Mouse (Mus musculus) liver, postnatal 0 days (tissue): ENCODE results near the gene Ptpn12. TPM values are rescaled to one million over a fixed set of nuclear protein-coding genes. Genes with fewer than 3 reads are reported as not detected.

Experiments used
- ATAC-seq: fragments of 200-750 bp; cut with Nextera tagmentation; 2 replicates; pipeline ENCODE4 v1.8.0; 2017; ENCODE audit warnings: mild to moderate bottlenecking, moderate library complexity
- DNase-seq: peaks from one replicate; pipeline ENCODE4 v3.0.0-alpha.2; 2016
- H3K27ac ChIP-seq: fragments of 300-500 bp; sonication (generic); 2 replicates; pipeline ENCODE4 v1.5.1; 2014; ENCODE audit warnings: antibody characterized with exemption, moderate library complexity, mild to moderate bottlenecking, low read depth
- H3K27me3 ChIP-seq: fragments of 300-500 bp; sonication (generic); 2 replicates; pipeline ENCODE4 v1.6.1; 2014; ENCODE audit warnings: low read length, control low read depth, mixed read lengths; ENCODE audit not compliant: insufficient read depth
- H3K36me3 ChIP-seq: fragments of 300-500 bp; sonication (generic); replicated peaks from 2 replicates; pipeline ENCODE4 v1.6.1; 2014; ENCODE audit warnings: mild to moderate bottlenecking, control low read depth, low read length, moderate library complexity, mixed read lengths; ENCODE audit not compliant: insufficient read depth
- H3K4me1 ChIP-seq: fragments of 300-500 bp; sonication (generic); 2 replicates; pipeline ENCODE4 v1.6.1; 2014; ENCODE audit warnings: antibody characterized with exemption, mild to moderate bottlenecking, control low read depth; ENCODE audit not compliant: insufficient read depth
- H3K4me2 ChIP-seq: fragments of 300-500 bp; sonication (generic); 2 replicates; pipeline ENCODE4 v1.6.1; 2014; ENCODE audit warnings: low read depth, mild to moderate bottlenecking, low read length, moderate library complexity, mixed read lengths
- H3K4me3 ChIP-seq: fragments of 300-500 bp; sonication (generic); 2 replicates; pipeline ENCODE4 v1.5.1; 2014; ENCODE audit warnings: low read depth, low read length
- H3K9ac ChIP-seq: fragments of 300-500 bp; sonication (generic); replicated peaks from 2 replicates; pipeline ENCODE4 v1.6.1; 2014; ENCODE audit warnings: mild to moderate bottlenecking, moderate library complexity
- H3K9me3 ChIP-seq: fragments of 300-500 bp; sonication (generic); 2 replicates; pipeline ENCODE4 v1.6.1; 2016; ENCODE audit warnings: mild to moderate bottlenecking, control low read depth, low read length, mixed read lengths
- CTCF ChIP-seq: sonication (generic); IDR thresholded peaks from 2 replicates; pipeline ENCODE4 v1.5.1; 2016; ENCODE audit warnings: antibody characterized with exemption, low read depth
- EP300 ChIP-seq: IDR thresholded peaks from 2 replicates; pipeline ENCODE4 v1.6.1; 2016; ENCODE audit warnings: antibody characterized with exemption, low read depth, mild to moderate bottlenecking
- WGBS: fragments of 180-500 bp; shearing (Covaris S2); extraction: QIAGEN DNeasy Blood & Tissue Kit; methylation state at CpG from one replicate; pipeline ENCODE4 v1.1.7; 2014; ENCODE audit not compliant: insufficient replicate concordance; 5-methylcytosine and 5-hydroxymethylcytosine counted together
- polyA plus RNA-seq: library from polyadenylated mRNA; unstranded; fragments of >200 nt; fragmentation: Nextera tagmentation; extraction: Ambion mirVana; gene quantifications from 2 replicates; pipeline ENCODE4 v1.2.1, GENCODE M21; 2015

The Ptpn12 gene
- polyA plus RNA-seq, 1 experiment from 2014 or later = 11.3 TPM

DNA sequence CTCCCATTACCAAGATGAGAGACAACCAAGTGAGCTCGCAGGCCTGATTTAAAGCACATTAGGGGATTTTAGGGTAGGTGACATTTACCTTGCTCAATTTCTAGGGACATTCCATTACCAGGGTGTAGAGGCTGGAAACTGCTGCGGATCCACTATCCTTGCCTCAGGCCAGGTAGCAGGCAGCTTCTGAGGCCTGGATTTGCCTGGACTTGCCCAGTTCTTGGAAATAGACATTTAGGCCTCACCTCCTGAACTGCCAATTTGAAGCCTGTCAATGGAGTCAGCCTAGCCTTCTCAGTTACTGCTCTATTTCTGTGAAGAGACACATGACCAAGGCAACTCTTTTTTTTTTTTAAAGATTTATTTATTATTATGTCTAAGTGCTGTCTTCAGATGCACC lies 94.8 kb downstream of the Ptpn12 start:
- WGBS = 92% methylated on average over 2 of the region's 2 CpGs
- no peak overlapping the region for H3K27ac ChIP-seq
- no peak overlapping the region for H3K4me3 ChIP-seq
- no peak for TF ChIP-seq EP300
- no peak for TF ChIP-seq CTCF
- ATAC-seq (no peak), DNase-seq (no peak)
- H3K9ac ChIP-seq = no peak overlapping the region
- H3K27me3 ChIP-seq = no peaks in the 10 kb centered on the region
- no peaks in the 10 kb centered on the region; the same call in 1 of the 2 replicates for H3K9me3 ChIP-seq
- no peak overlapping the region for H3K4me2 ChIP-seq
- no peaks in the 10 kb centered on the region for H3K36me3 ChIP-seq
- H3K4me1 ChIP-seq = no peaks in the 10 kb centered on the region

DNA sequence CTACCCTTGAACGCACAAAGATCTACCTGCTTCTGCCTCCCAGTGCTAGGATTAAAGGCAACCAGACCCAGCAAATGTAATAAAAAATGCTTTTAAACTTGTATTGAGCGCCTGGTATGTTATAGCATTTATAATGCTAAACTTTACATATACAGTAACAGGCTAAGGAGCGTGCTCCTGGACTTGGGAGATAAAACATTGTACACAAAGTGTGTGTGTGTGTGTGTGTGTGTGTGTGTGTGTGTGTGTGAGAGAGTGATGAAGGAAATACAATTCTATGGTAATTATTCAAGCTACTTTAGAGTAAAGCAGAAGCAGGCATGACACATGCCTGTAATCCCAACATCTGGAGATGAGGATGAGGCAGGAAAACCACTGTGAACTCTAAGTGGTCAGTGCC lies 99.4 kb downstream of the Ptpn12 start, which contains the start of gene Rsbn1l:
TSS of gene Rsbn1l (minus strand) at position 101 of the 400 bp plus-strand sequence.
- ATAC-seq (no peak), DNase-seq (no peak)
- Histone ChIP-seq H3K9ac (0 out of 2 replicates have a peak within 1 kb of the TSS, but pooled peaks have one; percentile 45), H3K9me3 (no peaks in the 10 kb centered on the region), H3K36me3 (no peaks in the 10 kb centered on the region), H3K4me2 (peak within 1 kb of the TSS; percentile 63), H3K27me3 (no peaks in the 10 kb centered on the region), H3K27ac (peak within 1 kb of the TSS; percentile 53), H3K4me1 (peaks cover 13% of the 10 kb centered on the region; the same call in 1 of the 2 replicates), H3K4me3 (peak within 1 kb of the TSS; percentile 23)
- no peak for TF ChIP-seq CTCF
- TF ChIP-seq EP300 = no peak
- 82% methylated on average over 3 of the region's 3 CpGs for WGBS

DNA sequence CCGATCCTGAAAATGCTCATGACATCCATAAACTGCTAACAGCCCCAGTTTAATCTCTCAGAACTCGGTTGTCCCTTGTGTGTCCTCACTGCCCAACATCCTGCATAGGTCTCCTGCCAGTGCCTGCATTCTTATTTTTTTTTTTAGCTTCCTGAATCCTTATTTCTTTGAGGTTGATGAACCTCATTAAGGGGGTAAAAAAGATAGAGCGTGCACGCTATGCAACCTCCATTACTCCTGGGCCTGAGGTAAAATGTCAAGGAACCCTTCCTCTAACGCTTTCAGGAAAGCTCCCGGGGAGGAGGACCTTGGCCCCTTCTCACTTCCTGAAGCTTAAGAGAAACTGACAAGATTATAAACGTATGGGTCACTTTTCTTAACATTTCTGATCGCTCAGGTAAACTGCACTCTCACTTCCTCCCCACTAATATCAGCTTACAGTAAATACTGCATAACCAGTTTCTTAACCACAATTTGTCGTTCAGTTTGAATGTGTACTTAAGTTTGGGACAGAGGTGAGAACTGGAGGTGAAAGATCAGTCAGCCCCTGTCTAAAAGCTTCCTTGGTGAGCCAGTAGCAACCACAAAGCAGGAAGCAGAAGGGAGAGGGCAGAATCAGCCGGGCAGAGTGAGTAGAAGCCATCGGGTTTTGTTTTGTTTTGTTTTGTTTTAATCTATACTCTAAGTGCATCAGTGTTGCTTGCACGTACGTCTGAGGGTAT lies 100.4 kb downstream of the Ptpn12 start:
- Histone ChIP-seq H3K9ac (0 out of 2 replicates have a peak overlapping the region, but pooled peaks have one; percentile 45), H3K4me1 (peaks cover 13% of the 10 kb centered on the region; the same call in 1 of the 2 replicates), H3K36me3 (no peaks in the 10 kb centered on the region), H3K27me3 (no peaks in the 10 kb centered on the region), H3K4me3 (peak overlapping the region; percentile 23), H3K4me2 (peak overlapping the region; percentile 63), H3K27ac (peak overlapping the region; percentile 53), H3K9me3 (no peaks in the 10 kb centered on the region)
- DNase-seq (no peak), ATAC-seq (no peak)
- 31% methylated on average over 13 of the region's 13 CpGs for WGBS
- TF ChIP-seq EP300 = no peak
- TF ChIP-seq CTCF = no peak

DNA sequence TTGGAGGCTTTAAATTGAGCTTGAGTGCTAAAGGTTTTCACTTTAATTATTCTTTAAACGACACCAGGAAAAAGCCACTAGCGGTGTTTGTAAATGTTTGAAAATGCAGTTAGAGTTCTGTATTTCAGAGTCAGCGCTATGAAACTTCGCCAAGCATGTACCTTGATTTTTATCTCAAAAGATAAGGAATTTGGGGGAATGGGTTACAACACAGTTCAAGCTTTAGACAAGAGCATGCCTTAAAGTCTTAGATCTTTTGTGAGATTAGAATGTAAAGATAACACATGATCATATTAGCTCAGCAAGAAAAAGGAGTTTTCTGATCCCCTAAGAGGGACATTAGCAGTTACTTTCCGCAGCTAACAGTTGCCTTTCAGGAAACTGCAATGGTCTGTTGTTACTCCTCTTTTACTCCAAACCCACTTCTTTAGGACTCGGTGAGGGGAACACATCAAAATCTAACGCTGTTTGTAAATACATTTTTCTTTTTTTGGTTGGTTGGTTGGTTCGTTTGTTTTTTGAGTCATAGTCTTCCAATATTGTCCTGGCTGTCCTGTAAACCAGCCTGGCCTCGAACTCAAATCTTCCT lies 103.3 kb downstream of the Ptpn12 start:
- H3K9me3 ChIP-seq = no peaks in the 10 kb centered on the region
- no peaks in the 10 kb centered on the region for H3K36me3 ChIP-seq
- 6% methylated on average over 9 of the region's 9 CpGs for WGBS
- H3K9ac ChIP-seq = peak overlapping the region; percentile 94
- ATAC-seq = no peak
- H3K4me1 ChIP-seq = peaks cover 27% of the 10 kb centered on the region
- H3K4me2 ChIP-seq = peak overlapping the region; percentile 82
- H3K4me3 ChIP-seq = peak overlapping the region; percentile 84
- peak overlapping the region; percentile 98 for H3K27ac ChIP-seq
- H3K27me3 ChIP-seq = no peaks in the 10 kb centered on the region
- no peak for DNase-seq
- TF ChIP-seq EP300 (no peak), CTCF (no peak)

DNA sequence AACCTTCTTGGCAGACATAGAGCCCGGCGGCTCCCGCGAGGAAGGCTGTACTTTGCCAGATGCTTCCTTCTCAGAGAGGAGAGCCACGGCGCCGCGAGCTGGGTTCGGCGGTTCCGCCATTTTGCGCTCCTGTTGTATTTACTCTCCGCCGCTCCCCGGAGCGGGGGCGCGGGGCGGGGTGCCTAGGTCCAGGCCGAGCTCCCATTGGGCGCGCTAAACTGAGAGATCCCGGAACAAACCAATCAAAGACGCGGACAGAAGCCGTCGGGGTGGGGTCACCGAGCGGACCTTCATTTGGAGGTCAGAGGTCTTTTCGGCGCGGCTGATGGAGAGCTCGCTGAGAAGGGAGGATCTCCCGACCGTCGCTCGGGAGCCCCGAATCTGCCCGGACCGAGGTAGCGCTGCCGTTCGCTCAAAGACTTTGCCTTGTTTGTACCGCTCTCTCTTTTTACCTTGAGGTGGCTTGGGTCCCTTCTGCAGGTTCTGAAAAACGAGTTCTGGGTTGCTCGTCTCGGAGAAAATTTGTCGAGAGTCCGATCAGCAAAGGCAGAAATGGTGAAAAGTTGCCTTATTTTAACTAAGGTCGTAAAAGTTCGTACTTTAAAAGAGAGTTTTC lies 103.9 kb downstream of the Ptpn12 start:
- Histone ChIP-seq H3K9ac (peak overlapping the region; percentile 94), H3K27ac (peak overlapping the region; percentile 98), H3K4me2 (peak overlapping the region; percentile 87), H3K27me3 (no peaks in the 10 kb centered on the region), H3K9me3 (no peaks in the 10 kb centered on the region), H3K4me1 (peaks cover 33% of the 10 kb centered on the region), H3K36me3 (no peaks in the 10 kb centered on the region), H3K4me3 (peak overlapping the region; percentile 84)
- TF ChIP-seq EP300 (peak; percentile 29), CTCF (no peak)
- DNase-seq = peak; percentile 96
- WGBS = under 1% methylated on average over 51 of the region's 51 CpGs
- ATAC-seq = peak; percentile 100
